Mouse (Mus musculus) T-helper 2 cell (primary cell): ENCODE data around the gene Ccl11.

ENCODE experiments used
- in situ Hi-C: fragments of 300-600 bp; cut with MboI, MseI; formaldehyde crosslinking; loops from one replicate; pipeline ENCODE4 v1.15.1; 2025; ENCODE audit warnings: high pct_unique_total_duplicates

Gene Ccl11

DNA sequence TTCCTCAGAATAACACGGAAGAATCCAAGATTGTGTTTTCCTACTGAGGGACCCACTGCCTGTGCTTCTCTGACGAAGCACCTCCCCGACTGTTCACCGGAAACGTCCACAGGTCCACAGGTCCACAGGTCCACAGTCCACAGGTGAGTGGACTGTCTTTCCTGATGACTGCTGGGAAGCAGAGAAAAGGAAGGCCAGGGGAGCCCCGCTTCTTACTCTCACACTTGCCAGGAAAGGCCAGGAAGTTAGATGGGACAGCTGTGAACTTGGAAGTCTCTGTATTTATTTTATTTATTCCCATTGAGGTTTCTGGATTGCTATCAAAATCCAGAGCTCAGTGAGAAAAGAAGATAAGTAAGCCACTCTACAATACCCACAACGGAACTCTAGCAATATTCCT lies 3.8 kb upstream of the Ccl11 start:
- in situ Hi-C loops = loop anchor here (5.0 kb wide), 1 partner anchor 123 kb away; no protein-coding TSS in a partner anchor

DNA sequence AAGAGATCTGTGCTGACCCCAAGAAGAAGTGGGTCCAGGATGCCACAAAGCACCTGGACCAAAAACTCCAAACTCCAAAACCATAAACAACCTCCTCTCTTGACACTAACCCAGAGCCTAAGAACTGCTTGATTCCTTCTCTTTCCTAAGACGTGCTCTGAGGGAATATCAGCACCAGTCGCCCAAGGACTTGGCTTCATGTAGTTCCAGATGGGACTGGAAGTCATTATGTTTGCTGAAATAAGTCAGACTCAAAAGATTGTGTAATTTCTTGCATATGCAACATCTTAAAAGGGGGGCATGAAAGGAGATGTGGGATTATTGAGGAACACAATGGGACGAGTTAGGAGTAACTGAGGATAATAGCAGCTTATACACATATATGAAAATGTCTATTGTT lies 4.6 kb downstream of the Ccl11 start:
- in situ Hi-C loops = no loop called here

GRCm38 (mm10) chr11:82063454-82063853 lies 5.8 kb downstream of the Ccl11 start:
- in situ Hi-C loops = no loop called here

DNA sequence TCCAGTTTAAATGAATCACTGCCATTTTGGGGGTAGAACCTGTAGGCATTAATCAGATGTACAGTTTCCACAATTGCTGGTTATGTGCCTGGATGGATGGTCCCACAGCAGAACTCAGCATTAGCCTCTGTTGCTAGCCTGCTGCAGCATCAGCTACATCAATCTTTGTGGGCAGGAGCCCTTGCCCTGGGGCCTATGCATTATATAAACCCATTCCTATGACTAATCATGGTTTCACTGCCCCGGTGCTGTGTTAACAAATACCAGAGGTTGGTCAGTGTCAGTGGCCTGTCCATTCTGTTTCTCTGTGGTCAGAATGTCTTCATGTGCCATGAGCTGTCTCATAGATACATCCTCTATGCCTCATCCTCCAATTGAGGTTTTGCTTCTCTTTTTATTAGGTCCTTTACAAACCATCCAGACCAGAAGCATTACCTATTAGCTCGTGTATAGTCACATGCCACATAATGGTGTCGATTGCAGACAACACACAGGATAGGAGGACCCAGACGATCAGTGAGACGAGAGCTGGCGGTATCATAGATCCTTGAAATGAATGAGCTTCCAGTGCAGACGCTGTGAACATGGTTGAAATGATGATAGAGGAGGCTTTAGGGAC lies 9.4 kb downstream of the Ccl11 start:
- in situ Hi-C loops = no loop called here

- in situ Hi-C loops = no loop called here
These were observed 13.5 kb downstream of the Ccl11 start for GRCm38 (mm10) chr11:82071076-82071475.

DNA sequence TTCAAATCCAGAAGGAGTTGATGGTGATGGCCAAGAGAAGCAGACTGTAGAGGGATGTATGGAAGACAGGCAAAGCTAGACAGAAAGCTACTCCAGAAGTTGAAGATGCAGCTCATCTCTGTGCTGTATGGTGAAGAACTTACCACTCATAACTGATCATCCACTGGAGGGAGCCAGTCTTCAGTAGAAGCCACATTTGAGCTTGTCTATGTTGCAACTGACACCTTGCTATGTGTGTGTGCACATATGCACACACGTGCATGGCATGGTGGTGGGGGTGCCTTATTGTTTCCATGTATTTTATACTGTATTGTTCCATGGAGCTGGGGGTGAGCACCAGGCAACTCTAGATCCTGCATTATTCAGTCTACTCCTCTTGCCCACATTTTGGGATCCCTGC lies 14.8 kb downstream of the Ccl11 start:
- in situ Hi-C loops = no loop called here

- in situ Hi-C loops = no loop called here
These were observed 15.4 kb downstream of the Ccl11 start for GRCm38 (mm10) chr11:82072984-82073383.

DNA sequence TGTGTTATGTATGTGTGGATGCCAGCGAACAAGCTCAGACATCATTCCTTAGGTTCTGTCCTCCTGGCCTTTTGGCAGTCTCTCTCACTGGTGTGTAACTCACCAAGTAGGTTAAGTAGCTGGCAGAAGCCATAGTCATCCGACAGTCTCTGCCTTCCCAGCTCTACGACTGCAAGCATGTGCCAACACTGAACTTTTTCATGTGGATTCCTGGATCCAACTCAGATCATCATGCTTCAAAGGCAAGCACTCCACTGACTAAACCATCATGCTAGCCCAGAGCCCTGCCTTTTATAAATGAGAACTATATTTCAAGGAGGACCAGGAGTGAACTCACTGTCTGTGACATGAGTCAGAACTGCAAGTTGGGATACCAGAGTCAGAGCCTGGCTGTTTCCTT lies 16.1 kb downstream of the Ccl11 start:
- in situ Hi-C loops = no loop called here

DNA sequence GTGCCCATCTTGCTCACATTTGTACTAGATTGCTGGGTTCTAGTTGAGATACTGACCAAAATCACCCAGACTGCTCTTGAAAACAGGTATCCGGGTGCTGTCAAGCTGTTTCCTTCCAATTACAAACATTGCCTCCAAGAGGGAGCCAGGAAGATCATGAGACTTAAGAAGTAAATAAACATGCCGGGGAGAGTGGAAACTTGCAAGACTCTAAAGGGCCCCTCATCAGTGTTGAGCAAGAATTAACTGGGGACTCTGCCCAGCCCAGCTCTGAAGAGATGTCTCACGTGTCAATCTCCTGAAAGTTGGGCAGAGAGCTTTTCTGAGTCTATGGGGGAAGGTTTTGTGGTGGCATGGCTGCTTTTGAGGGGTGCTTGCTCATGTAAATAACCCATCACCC lies 19.4 kb downstream of the Ccl11 start:
- in situ Hi-C loops = no loop called here

GRCm38 (mm10) chr11:82078136-82078730 lies 20.6 kb downstream of the Ccl11 start:
- in situ Hi-C loops = no loop called here

DNA sequence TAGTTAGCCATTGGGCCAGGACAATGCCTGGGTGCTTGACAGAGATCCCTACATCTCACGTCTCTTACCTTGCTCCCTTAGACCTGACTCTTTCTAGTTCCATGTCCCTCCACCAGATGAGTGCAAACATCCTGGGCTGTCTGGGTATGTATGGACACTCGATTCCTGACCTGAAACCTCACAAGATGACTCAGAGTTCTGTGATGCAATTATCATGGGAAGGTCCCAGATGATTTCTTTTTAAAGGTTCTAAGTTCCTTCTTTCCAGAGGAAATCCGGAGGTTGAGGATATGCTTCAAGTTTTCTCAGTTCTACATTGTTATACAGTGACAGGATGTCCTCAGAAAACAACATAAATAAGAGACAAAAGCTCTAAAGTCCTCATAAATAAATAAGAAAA lies 23.2 kb downstream of the Ccl11 start:
- in situ Hi-C loops = no loop called here

GRCm38 (mm10) chr11:82084360-82084759 lies 26.7 kb downstream of the Ccl11 start:
- in situ Hi-C loops = no loop called here

DNA sequence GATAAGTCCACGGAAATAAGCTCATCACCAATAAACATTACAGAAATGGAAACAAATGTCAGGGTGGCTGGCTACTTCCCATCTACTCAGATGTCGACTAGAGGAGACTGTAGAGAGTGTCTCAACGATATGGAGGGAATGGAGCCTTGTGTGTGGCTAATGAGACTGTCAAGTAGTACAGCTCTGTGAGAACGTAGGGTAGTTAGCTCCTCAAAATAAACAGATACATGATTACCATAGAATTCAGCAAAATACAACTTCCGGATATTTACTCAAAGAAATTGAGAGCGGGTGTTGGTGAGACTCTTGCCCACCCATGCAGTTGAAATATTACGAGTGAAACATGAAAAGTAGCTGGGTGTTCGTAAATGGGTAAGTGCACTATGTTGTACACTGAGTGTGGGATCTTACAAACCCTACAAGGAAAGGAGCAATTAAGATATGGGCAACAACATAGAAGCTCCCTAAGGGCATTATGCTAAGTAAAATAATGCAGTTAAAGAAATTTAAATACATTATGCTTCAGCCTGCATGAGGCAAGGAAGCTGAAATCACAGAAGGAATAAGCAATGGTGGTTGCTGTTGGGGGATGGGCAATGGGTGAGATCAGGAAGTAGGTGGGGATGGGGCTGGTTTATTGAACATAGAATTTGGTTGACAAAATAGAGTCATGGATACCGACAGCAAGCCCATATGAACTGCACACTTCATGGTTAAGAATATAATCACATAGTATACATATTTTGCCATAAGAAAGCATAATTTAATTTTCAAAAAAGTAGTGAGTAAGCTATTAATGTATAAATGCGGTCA lies 42.1 kb downstream of the Ccl11 start:
- in situ Hi-C loops = no loop called here

DNA sequence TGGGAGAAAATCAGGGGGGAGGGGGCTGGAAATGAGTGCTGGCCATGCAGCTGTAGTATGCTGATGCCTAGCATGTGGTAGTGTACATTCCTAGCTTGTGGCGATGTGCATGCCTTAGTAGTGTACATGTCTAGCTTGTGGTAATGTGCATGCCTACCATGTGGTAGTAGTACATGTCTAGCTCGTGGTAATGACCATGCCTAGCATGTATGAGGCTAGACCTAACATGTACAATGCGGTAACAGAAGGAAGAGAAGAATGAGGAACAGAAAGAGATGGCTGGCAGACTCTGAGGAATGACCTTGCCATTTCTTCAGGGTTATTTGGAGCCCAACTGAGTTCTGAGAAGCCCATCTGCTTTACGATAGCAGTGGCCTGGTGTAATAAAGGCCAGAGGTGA lies 43.5 kb downstream of the Ccl11 start:
- in situ Hi-C loops = no loop called here

GRCm38 (mm10) chr11:82101529-82101928 lies 43.9 kb downstream of the Ccl11 start, which contains the start of gene Ccl12:
Ccl12 (plus strand) TSS chr11:82101845.
- in situ Hi-C loops = no loop called here

GRCm38 (mm10) chr11:82109611-82110010 lies 52.0 kb downstream of the Ccl11 start:
- in situ Hi-C loops = no loop called here

DNA sequence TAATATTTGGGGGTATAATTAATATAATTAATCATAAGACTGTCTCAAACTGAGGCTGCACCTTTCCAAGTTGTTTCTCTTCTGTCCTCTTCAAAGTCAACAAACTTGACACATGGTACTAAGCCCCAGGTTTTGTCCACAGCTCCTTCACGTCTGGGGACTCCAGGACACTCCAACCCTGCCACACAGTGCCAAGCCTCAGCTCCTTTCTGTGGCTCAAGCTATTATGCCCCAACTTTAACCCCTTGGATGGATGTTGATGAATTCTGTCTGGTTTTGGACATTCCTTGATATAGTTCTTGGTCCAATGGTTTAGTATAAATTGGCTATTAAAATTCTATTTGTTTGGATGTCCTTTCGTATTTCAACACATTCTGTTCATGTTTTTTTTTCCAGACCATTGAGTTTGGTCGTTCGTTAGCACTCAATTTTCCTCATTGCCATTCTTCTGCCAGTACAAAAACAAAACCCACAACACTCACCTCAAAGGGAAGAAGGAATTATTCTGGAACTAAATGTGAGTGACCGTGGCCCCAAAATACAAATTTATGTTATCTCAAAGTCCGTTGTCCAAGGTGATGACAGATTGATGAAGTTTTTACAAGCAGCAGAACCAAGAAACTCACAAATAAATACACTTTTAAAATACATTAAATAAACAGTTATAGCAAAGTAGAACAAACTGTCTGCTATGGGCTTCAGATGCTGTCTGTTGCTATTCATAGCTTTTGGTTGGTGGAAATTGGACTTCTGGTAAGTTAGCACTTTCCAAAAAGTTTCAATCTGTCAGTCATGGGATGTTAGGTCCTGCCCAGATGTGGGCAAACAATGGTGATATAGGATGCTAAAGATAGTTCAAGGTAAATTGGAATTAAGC lies 53.0 kb downstream of the Ccl11 start:
- in situ Hi-C loops = no loop called here
